Mouse (Mus musculus) liver, adult (tissue): Measurements from ENCODE around the gene Prkaa2.

Experiments used
- GATA4 ChIP-seq: IDR thresholded peaks from 2 replicates; pipeline ENCODE4 v1.6.1; 2014; ENCODE audit warnings: mild to moderate bottlenecking, low read length; ENCODE audit not compliant: insufficient replicate concordance

Gene Prkaa2

GRCm38 (mm10) chr4:105090417-105090816 is 19.3 kb downstream of the Prkaa2 start:
- TF ChIP-seq GATA4: no peak

GRCm38 (mm10) chr4:105089386-105089785 is 20.3 kb downstream of the Prkaa2 start:
- TF ChIP-seq GATA4: no peak

DNA sequence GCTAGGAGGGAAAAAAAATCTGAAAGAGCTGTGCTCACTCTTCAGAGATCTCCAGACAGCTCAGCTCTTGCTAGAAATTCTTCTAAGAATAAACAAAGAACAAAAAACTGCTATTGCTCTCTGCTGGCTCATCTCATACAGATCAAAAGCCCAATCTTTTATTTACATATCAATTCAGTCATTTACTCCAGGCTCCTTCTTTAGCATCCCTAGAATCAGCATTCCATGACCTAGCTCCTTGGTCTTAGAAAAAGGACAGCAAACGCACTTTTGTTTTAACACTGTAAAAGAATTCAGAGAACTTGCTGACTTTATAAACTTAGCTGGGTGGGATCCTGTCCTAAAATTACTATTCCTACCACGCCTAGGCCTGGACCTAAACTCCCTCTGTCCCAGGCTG is 21.0 kb downstream of the Prkaa2 start:
- TF ChIP-seq GATA4: no peak

GRCm38 (mm10) chr4:105076152-105076551 is 33.5 kb downstream of the Prkaa2 start:
- no peak for TF ChIP-seq GATA4

DNA sequence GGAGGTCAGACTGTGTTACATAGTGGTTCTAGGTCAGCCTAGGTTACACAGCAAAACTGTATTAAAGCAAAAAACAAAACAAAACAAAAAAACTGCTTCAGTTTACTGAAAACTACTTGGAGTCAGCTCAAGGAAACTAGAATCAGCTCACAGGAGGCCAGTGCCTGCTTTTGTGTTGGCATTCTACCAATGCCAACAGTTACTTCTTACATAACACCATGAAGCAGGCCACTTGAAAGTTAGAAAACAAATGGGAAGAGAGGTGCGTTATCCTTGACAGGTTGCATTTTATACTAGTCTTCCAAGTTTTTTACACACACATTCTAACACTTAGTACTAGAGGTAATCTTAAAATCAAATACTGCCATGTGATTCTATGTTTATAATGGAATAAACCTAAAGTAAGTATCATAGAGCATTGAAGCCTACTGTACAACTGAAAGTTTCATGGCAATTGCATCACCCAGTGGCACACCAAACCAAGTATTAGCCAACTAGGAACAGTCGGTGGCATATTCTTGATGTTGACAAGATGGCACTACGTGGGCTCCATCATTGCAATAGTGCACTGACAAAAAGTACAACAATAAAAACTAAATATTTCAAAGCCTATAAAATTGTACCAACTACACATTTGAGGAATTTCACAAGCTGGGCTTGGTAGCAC is 37.8 kb downstream of the Prkaa2 start:
- no peak for TF ChIP-seq GATA4

GRCm38 (mm10) chr4:105070982-105071381 is 38.7 kb downstream of the Prkaa2 start:
- no peak for TF ChIP-seq GATA4

DNA sequence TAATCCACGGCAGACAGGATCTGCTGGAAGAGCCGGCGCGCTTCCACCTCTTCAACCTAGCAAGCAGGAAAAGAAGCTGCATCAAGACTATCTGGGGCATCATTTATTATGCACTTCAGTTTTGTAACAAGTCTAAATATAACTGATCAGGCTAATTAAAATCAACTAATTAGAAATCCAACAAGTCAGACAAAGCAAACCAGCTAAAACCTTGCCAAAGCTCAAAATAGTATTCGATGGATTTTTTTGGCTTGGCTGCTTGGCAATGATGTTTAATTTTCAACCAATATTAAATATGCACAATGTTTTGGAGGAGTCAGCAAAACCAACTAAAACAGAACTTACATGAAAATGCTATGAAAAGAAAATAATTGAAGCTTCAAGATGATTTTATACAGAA is 58.4 kb downstream of the Prkaa2 start:
- no peak for TF ChIP-seq GATA4

GRCm38 (mm10) chr4:105050041-105050440 is 59.6 kb downstream of the Prkaa2 start:
- TF ChIP-seq GATA4: no peak

GRCm38 (mm10) chr4:105034259-105034658 is 75.4 kb downstream of the Prkaa2 start:
- TF ChIP-seq GATA4: no peak

DNA sequence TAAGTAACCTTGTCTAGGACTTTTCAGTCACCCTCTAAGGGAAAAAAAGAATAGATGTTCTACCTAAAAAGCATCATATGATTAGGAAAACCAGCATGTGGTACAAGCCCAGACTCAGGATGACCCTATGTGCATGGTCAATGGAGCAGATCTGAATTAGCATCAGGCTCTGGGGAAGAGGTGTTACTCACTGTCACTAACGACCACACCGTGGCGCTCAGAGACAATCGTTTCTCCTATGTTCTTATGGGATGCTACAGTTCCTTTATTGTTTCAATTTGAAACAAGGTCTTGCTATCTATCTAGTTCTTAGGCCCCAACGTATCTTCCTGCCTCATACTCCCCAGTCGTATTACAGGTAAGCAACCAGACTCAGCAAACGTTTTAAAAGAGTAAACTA is 76.5 kb downstream of the Prkaa2 start:
- TF ChIP-seq GATA4: no peak

DNA sequence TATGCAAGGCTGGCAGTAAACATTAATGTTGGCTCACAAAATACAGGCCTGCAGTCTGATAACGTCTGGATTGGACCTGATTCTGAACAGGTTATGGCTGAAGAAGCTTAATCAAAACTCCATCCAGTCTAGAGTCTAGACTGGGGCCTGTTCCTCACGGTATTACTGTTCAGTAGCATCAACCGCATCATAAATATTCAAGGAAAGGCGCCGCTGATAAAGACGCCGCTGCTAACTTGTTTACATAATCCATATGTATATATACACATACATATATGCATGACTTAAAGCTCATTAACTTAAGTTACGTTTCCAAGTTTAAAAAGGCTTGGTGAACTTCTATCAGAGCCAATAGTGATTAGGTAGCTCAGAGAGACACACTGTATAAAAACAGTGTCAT is 78.6 kb downstream of the Prkaa2 start:
- TF ChIP-seq GATA4: no peak

DNA sequence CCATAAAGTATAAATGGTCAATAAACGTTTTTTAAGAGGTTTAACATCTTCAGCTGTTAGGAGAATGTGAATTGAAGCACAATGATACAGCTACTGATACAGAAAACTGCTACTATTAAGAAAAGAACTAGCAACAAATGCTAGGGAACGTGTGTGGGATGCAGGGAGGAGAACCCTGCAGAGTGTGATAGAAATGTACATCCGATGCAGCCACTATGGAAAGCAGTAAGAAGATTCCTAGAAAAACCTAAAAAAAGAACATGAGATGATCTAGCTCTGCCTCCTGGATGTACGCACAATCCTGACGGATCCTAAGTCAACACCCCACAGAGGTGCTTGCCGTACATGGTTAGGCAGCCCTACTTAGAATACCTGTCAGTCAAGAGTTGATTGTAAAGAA is 82.4 kb downstream of the Prkaa2 start:
- TF ChIP-seq GATA4: no peak

DNA sequence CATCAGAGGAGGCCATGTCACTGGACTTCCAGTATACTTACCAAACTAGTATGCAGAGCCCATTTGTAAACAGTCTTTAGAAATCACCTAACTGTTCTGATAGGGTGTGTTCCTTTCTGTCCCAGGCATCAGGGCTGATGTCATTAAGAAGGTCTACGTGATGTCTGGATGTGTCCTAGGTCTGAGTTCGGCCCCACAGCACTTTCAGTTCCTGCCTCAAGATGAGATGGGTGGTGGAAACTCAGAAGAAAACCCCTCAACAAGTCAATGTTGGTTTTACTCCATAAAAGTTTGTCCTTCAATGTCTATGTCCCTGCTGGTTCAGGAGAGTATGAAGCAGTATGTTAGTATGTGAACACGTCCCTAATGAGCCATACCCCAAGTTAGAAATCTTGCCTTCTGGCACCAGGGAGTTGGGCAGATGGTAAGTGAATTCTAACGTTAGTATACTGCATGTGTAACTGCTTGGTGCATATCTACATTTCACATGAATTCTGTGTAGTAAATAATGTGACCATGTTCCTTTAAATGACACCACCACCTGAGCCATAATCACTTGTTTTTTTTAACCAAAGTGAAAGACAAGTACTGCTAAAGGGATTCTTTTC is 93.6 kb downstream of the Prkaa2 start:
- no peak for TF ChIP-seq GATA4

DNA sequence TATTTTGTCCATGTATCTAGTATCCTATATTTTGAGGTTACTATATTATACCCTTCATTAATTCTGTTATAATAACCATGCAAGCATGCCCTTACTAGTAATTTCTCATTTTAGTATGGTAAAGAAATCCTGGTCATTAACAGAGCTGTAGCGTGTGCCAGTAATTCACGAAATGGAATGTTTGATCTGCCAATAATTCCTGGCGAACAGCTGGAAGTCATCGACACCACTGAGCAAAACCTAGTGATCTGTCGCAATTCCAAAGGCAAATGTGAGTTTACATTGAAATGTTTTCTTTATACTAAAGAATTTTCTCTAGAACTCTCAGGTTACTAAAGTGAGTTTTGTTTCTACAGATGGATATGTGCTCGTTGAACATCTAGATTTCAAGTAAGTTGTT is 94.2 kb downstream of the Prkaa2 start:
- TF ChIP-seq GATA4: no peak

GRCm38 (mm10) chr4:105013718-105014117 is 96.0 kb downstream of the Prkaa2 start:
- TF ChIP-seq GATA4: no peak

- no peak for TF ChIP-seq GATA4
Observed at GRCm38 (mm10) chr4:105007360-105008018, 102.2 kb downstream of the Prkaa2 start.
